Mouse (Mus musculus): Measurements from ENCODE around the gene Rpl18.

The Rpl18 gene

DNA sequence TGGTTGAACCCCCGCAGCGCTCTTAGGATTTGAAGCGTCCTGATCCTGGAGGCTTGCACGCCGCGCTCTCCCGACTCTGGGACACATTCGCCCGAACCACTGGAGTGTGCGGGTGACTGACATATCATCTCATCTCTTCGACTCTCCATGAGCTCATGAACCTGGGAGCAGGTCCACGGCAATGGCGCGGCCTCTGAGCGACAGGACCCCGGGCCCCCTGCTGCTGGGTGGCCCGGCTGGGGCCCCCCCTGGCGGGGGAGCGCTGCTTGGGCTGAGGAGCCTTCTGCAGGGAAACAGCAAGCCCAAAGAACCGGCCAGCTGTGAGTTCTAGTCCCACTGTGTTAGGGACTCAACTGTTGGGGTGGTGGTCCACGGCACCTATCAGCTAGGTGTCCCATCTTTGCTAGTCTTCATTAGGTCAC, 9.8 kb upstream of the Rpl18 start:
- H3K36me3 ChIP-seq (ENCODE audit: control insufficient read depth, insufficient read depth, low read length, poor library complexity, severe bottlenecking): peaks cover under 1% of the 10 kb centered on the region; the same call in 1 of the 2 replicates
- no peaks in the 10 kb centered on the region for H3K27me3 ChIP-seq (ENCODE audit: control insufficient read depth, insufficient read depth, low read length, poor library complexity, severe bottlenecking)
- DNase-seq (ENCODE audit: low read depth, low spot score): no peak

DNA sequence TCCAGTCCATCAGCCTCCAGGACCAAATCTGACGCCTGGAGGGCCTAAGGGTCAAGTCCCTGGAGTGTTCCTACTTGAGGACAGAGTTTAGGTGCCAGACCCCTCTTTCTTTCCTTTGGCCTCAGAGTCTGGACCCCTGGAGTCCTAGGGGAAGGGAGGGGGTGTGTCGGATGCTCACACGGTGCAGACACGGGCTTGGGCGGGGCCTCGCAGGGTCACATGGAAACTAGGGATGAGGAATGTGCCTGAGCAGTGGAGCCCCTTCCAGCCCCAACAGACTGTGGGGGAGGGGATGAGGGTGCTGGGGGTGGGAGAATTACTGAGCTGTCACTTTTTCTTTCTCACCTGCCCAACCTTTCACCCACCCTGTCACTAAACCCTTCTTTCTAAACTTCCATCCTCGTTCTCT, 9.4 kb upstream of the Rpl18 start:
- H3K27me3 ChIP-seq (ENCODE audit: control insufficient read depth, insufficient read depth, low read length, poor library complexity, severe bottlenecking): no peaks in the 10 kb centered on the region
- H3K36me3 ChIP-seq (ENCODE audit: control insufficient read depth, insufficient read depth, low read length, poor library complexity, severe bottlenecking): peaks cover 3% of the 10 kb centered on the region; the same call in 1 of the 2 replicates
- DNase-seq (ENCODE audit: low read depth, low spot score): peak; percentile 32

DNA sequence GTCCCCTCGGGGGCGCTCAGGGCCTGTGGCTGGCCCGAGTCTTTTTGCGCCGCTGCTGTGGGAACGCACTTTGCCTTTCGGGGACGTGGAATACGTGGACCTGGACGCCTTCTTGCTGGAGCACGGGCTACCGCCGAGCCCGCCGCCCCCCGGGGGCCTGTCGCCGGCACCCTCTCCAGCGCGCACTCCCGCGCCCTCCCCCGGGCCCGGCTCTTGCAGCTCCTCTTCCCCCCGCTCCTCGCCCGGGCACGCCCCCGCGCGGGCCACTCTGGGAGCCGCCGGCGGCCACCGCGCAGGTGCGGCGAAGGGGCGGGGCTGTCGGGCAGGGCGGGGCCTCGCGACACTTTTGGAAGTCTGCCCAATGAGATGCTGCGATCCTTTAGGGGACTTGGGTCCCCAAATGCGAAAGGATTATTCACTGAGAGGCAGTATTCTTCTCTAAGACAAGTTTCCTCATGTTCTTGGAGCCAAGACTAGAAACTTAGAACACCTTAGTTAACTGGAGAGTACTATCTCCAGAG, 8.5 kb upstream of the Rpl18 start:
- Histone ChIP-seq H3K27me3 (ENCODE audit: control insufficient read depth, insufficient read depth, low read length, poor library complexity, severe bottlenecking) (no peaks in the 10 kb centered on the region), H3K36me3 (ENCODE audit: control insufficient read depth, insufficient read depth, low read length, poor library complexity, severe bottlenecking) (peaks cover 3% of the 10 kb centered on the region; the same call in 1 of the 2 replicates)
- peak; percentile 90 for DNase-seq (ENCODE audit: low read depth, low spot score)

DNA sequence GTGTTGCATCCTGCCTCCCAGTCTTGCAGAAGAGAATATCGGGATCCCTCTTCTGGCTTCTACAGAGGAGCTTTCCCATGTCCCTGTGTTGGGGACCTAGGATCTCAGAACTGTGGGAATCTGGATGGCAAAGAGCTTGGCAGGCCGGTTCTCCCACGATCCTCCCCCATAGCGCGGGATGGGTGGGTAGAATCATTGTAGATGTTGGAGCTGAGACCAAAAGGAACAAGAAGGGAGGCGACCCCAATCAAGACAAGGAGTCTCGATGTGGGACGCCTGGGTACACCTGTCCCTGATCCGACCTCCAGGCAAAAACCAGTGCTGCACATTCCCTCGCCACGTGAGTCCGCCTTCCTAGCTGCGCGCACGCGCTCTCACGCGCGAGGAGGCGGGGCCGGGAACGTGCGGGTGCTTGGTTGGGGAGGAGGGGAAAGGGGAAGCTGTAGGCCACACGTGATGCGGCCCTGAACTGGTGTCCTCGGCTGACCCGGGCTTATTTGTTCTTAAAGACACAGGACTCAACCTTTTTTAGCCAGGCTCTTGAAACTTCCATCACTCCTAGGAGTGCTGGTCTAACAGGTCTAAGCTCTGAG, 7.8 kb upstream of the Rpl18 start:
- DNase-seq (ENCODE audit: low read depth, low spot score): peak; percentile 96
- H3K36me3 ChIP-seq (ENCODE audit: control insufficient read depth, insufficient read depth, low read length, poor library complexity, severe bottlenecking): peaks cover 5% of the 10 kb centered on the region
- no peaks in the 10 kb centered on the region for H3K27me3 ChIP-seq (ENCODE audit: control insufficient read depth, insufficient read depth, low read length, poor library complexity, severe bottlenecking)

DNA sequence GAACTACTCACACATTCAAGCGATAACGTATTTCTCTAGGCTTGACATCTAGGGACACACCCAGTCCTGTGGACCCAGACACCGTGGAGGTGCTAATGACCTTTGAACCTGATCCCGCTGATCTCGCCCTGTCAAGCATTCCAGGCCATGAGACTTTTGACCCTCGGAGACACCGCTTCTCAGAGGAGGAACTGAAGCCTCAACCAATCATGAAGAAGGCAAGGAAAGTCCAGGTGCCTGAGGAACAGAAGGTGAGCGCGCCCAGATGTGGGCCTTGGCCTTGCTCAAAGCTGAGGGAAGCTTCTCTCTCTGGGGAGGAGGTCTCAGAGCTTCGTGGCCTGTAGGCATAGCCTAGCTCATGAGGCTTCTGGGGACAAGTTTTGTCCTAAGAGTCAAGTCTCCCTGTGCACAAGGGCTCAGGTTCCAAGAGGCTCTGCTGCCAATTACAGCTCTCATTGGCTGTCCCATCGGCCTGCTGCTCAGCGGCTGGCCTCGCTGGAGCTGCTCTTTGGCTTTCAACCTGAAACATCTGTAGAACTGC, 7.0 kb upstream of the Rpl18 start:
- peaks cover 8% of the 10 kb centered on the region for H3K36me3 ChIP-seq (ENCODE audit: control insufficient read depth, insufficient read depth, low read length, poor library complexity, severe bottlenecking)
- no peak for DNase-seq (ENCODE audit: low read depth, low spot score)

DNA sequence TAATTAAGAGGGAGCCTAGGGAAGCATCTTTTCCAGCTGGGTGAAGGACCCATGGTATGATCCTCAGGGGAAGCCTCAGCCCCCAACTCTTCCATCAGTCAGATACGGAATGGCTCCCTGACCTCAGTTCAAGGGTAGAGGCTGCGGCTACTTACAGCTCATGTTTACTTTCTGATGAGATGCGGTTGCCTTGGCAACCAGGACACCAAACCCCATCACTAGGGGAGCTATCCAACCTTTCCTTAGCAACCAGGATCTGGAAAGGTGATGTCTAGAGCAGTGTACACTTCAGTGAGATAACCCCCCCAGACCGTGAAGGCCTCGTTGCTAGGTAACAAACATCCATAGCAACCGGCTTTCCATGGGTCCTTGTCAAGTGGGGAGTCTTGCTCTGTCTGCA, 6.2 kb upstream of the Rpl18 start:
- peak; percentile 43 for DNase-seq (ENCODE audit: low read depth, low spot score)
- H3K36me3 ChIP-seq (ENCODE audit: control insufficient read depth, insufficient read depth, low read length, poor library complexity, severe bottlenecking): peaks cover 9% of the 10 kb centered on the region
- no peaks in the 10 kb centered on the region for H3K27me3 ChIP-seq (ENCODE audit: control insufficient read depth, insufficient read depth, low read length, poor library complexity, severe bottlenecking)

More for the DNA sequence above, 7.0 kb upstream of the Rpl18 start:
- H3K27me3 ChIP-seq (ENCODE audit: control insufficient read depth, insufficient read depth, low read length, poor library complexity, severe bottlenecking): no peaks in the 10 kb centered on the region

DNA sequence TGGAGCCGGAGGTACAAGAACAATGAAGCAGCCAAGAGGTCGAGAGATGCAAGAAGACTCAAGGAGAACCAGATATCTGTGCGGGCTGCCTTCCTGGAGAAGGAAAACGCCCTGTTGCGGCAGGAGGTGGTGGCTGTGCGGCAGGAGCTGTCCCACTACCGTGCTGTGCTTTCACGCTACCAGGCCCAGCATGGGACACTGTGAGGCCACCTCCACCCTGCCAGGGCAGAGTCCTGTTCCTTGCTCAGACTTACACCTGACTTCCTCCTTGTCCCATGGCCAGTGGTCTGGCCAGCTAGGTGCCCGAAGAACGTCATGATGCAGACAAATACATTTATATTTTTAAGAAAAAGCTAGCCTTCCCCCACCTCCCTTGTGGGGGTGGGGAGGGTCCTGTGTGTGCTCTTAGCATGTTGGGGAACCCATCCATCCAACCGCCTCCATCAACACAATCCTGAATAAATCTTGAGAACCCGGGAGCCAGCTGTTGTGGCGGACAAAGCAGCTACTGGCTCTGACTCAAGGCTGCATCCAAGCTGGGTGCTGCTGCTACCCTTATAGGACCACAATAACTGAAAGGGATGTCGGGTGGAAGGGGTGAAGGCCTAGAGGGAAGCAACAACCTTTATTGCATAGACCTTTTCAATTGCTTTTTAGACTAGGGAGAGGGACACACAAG, 5.4 kb upstream of the Rpl18 start:
- Histone ChIP-seq H3K27me3 (ENCODE audit: control insufficient read depth, insufficient read depth, low read length, poor library complexity, severe bottlenecking) (no peaks in the 10 kb centered on the region), H3K36me3 (ENCODE audit: control insufficient read depth, insufficient read depth, low read length, poor library complexity, severe bottlenecking) (peaks cover 9% of the 10 kb centered on the region)
- no peak for DNase-seq (ENCODE audit: low read depth, low spot score)

DNA sequence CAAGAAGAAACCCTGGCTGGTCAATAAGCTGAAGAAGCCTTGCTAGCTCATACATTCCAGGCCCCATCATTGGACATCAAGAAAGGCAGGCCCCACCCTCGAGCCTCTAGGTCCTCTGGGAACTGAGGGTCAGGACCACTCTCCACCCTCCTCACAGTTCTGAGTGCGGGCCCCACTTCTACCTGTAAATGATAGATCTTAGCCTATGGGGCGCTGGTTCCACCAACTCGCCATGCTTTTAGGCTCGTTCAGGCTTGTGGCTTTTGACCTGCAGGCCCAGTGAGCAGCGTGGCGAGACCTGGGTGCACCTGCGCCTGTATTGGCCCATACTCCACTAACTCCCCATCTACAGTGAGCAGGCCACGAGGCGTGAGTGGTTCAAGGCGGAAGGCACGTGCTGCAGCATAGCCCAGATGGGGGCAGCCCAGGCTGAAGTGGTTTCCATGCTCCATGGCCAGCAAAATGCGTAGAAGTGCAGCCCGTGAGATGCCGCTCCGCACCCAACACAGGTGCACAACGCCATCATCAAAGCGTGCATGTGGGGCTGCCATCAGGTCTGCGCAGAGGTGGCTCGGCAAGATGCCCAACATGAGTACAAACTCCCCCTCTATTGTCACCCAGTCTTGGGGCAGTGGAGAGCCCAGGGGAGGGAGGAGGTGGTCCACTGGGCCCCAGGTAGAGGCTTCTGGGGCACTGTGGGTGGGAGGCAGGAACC, 4.6 kb upstream of the Rpl18 start:
- no peak for DNase-seq (ENCODE audit: low read depth, low spot score)
- Histone ChIP-seq H3K36me3 (ENCODE audit: control insufficient read depth, insufficient read depth, low read length, poor library complexity, severe bottlenecking) (peaks cover 9% of the 10 kb centered on the region), H3K27me3 (ENCODE audit: control insufficient read depth, insufficient read depth, low read length, poor library complexity, severe bottlenecking) (no peaks in the 10 kb centered on the region)

DNA sequence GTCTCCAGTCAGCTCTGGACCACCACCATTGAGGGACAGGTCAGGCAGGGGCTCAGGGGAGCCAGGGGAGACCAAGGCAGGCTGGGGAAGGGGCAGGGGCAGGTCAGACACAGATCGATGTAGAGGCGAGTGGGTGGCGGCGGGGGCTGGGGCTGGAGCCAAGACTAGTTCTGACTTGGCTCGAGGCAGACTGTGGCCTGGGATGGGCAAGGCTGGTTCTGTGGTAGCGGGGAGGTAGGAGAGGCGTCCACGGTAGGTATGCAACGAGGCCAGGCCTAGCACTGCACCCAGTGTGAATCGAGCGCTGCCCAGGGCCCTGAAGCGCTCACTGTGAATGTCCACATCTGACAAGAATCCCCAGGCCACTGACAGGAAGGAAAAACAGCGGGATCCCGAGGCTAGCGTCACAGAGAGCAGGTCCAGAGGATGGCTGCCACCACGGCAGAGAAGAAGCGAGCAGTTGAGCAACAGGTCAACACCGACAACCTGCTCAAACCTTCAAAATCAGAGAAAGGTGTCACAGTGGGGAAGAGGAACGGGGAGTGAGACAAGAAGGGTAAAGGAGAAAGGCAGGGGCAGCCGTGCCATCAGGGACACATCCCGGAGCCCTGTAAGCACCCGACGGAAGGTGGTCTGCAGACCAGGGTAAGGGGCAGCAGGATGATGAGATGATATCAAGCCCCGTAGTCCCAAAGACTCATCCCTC, 3.8 kb upstream of the Rpl18 start:
- H3K27me3 ChIP-seq (ENCODE audit: control insufficient read depth, insufficient read depth, low read length, poor library complexity, severe bottlenecking): no peaks in the 10 kb centered on the region
- no peak for DNase-seq (ENCODE audit: low read depth, low spot score)
- H3K36me3 ChIP-seq (ENCODE audit: control insufficient read depth, insufficient read depth, low read length, poor library complexity, severe bottlenecking): peaks cover 9% of the 10 kb centered on the region

DNA sequence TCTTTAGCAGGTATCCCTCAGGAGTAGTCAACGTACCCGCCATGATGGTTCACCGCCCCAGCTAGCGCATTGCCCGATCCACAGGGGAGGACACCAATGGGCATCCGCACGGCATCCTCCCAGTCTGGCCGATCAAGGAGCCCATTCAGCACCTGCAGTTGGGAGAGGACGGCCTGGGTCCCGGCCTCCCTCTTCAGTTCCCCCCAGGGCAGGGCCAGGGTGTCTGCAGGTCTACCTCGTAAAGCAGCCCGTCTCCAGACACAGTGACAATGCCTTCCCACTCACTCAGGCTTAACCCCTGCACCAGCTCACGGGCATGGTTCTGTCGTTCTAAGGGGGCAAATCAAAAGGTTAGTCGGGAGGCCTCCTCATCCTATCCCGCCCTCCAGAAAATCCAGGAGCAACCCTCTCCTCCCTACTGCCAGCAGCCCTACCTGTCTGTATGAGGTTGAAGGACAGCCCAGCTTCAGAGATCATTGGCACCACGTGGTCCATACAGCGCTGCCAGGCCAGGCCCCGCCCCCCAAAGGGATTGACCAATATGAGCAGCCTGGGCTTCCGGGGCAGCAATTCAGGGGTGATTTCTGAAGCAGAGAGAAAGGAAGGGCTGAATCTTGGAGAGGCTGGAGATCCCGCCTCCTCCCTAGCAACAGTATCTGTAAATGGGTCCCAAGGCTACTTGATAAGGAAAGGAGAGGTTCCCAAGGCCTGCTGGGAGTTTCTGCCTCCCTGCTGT, 3.1 kb upstream of the Rpl18 start:
- no peak for DNase-seq (ENCODE audit: low read depth, low spot score)
- Histone ChIP-seq H3K27me3 (ENCODE audit: control insufficient read depth, insufficient read depth, low read length, poor library complexity, severe bottlenecking) (no peaks in the 10 kb centered on the region), H3K36me3 (ENCODE audit: control insufficient read depth, insufficient read depth, low read length, poor library complexity, severe bottlenecking) (peaks cover 9% of the 10 kb centered on the region)

DNA sequence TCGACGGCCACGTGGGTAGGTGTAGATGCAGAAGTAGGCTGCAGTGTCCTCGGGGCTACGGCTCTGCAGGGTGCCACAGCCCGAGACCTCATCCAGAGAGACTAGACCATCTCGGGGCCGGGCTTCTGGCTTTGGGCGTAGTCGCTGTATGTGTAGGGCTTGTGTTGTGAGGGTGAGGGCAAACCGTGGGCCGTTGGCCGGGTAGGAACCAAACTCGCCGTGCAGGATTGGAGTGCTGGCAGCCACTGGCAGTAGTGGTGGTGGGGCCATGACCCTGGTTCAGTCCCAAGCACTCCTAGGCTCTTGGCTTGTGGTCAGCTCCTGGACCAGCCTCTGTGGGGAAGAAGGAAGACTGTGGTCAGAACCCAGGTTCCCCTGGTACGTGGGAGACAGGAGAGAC, 1.9 kb upstream of the Rpl18 start:
- H3K27me3 ChIP-seq (ENCODE audit: control insufficient read depth, insufficient read depth, low read length, poor library complexity, severe bottlenecking): no peaks in the 10 kb centered on the region
- no peak for DNase-seq (ENCODE audit: low read depth, low spot score)
- peaks cover 9% of the 10 kb centered on the region for H3K36me3 ChIP-seq (ENCODE audit: control insufficient read depth, insufficient read depth, low read length, poor library complexity, severe bottlenecking)

DNA sequence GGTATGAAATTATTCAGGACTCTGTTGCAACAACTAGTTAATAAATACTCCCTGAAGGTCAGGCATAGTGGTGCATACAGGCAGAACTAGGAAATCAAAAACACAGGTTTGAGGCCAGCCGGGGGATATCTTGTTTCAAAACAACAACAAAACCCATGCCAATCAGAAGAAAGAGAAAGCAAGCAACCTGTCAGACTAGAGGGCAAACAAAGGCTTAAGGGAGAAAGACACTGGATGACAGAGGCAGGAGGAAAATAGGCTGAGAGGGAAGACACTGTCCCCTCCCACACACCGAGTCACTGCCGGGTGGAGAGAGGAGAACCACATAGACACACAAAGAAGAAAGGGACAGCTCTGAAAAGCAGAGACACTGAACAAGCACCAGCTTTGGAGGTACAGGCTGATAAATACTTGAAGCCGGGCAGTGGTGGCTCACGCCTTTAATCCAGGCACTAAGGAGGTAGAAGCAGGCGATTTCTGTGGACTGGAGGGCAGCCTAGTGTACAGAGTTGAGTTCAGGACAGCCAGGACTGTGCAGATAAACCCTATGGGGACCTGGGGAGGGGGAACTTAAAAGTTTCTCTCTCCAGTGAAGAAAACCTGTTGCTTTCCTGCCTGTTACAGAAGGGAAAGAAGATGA, 1.3 kb upstream of the Rpl18 start:
- DNase-seq (ENCODE audit: low read depth, low spot score): no peak
- H3K36me3 ChIP-seq (ENCODE audit: control insufficient read depth, insufficient read depth, low read length, poor library complexity, severe bottlenecking): peaks cover 9% of the 10 kb centered on the region
- H3K27me3 ChIP-seq (ENCODE audit: control insufficient read depth, insufficient read depth, low read length, poor library complexity, severe bottlenecking): no peaks in the 10 kb centered on the region

DNA sequence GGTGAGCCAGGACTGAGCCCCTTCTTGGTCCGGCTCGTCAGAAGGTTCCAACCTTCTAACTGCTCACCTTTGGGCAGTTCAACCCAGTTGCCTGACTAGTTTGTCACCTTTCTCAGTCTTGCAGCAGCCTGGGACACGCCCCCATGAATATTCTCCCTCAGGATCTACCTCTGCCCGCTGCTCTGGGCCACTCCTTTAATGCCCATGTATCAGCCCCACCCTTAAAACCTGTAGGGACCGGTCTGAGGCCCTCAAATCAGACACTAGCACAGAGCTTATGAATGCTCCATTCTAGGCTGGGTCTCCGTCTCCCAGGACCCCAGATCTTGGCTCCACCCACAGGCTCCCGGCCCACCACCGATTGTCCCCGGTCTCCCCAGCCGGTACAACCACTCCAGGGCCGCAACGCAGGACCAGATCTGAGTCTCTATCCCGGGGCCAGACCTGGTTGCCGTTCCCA, 597 bp upstream of the Rpl18 start:
- no peaks in the 10 kb centered on the region for H3K27me3 ChIP-seq (ENCODE audit: control insufficient read depth, insufficient read depth, low read length, poor library complexity, severe bottlenecking)
- no peak for DNase-seq (ENCODE audit: low read depth, low spot score)
- H3K36me3 ChIP-seq (ENCODE audit: control insufficient read depth, insufficient read depth, low read length, poor library complexity, severe bottlenecking): peaks cover 10% of the 10 kb centered on the region

Data from splenic B cell, adult 2 months (primary cell).